Mouse (Mus musculus) intestine, embryonic 15.5 days (tissue): ENCODE data around the gene Fmnl2. TPM values are rescaled to one million over a fixed set of nuclear protein-coding genes. Genes with fewer than 3 reads are reported as not detected.

Experiments
- ATAC-seq: fragments of 200-750 bp; cut with Nextera tagmentation; 2 replicates; pipeline ENCODE4 v1.8.0; 2017; ENCODE audit warnings: moderate TSS enrichment, moderate library complexity
- H3K27ac ChIP-seq: fragments of 300-500 bp; sonication (generic); 2 replicates; pipeline ENCODE4 v1.5.1; 2015; ENCODE audit warnings: mild to moderate bottlenecking, inconsistent platforms
- H3K27me3 ChIP-seq: fragments of 300-500 bp; sonication (generic); replicated peaks from 2 replicates; pipeline ENCODE4 v1.6.1; 2015; ENCODE audit warnings: inconsistent platforms
- H3K36me3 ChIP-seq: fragments of 300-500 bp; sonication (generic); 2 replicates; pipeline ENCODE4 v1.6.1; 2015; ENCODE audit warnings: inconsistent platforms
- H3K4me1 ChIP-seq: fragments of 300-500 bp; sonication (generic); replicated peaks from 2 replicates; pipeline ENCODE4 v1.6.1; 2015; ENCODE audit warnings: inconsistent platforms
- H3K4me2 ChIP-seq: fragments of 300-500 bp; sonication (generic); replicated peaks from 2 replicates; pipeline ENCODE4 v1.6.1; 2015; ENCODE audit warnings: mild to moderate bottlenecking, inconsistent platforms
- H3K4me3 ChIP-seq: fragments of 300-500 bp; sonication (generic); replicated peaks from 2 replicates; pipeline ENCODE4 v1.5.1; 2015; ENCODE audit warnings: inconsistent platforms
- H3K9ac ChIP-seq: fragments of 300-500 bp; sonication (generic); 2 replicates; pipeline ENCODE4 v1.6.1; 2015; ENCODE audit warnings: inconsistent platforms
- H3K9me3 ChIP-seq: fragments of 300-500 bp; sonication (generic); 2 replicates; pipeline ENCODE4 v1.6.1; 2016; ENCODE audit warnings: inconsistent platforms
- WGBS: fragments of 180-500 bp; shearing (Covaris S2); methylation state at CpG from one replicate; pipeline ENCODE4 v1.1.7; 2015; 5-methylcytosine and 5-hydroxymethylcytosine counted together
- polyA plus RNA-seq: library from polyadenylated mRNA; unstranded; fragments of >200 nt; fragmentation: Nextera tagmentation; extraction: Ambion mirVana; gene quantifications from 2 replicates; pipeline ENCODE4 v1.2.1, GENCODE M21; 2015

The Fmnl2 gene
- polyA plus RNA-seq, 1 experiment from 2014 or later = 3.6 TPM

DNA sequence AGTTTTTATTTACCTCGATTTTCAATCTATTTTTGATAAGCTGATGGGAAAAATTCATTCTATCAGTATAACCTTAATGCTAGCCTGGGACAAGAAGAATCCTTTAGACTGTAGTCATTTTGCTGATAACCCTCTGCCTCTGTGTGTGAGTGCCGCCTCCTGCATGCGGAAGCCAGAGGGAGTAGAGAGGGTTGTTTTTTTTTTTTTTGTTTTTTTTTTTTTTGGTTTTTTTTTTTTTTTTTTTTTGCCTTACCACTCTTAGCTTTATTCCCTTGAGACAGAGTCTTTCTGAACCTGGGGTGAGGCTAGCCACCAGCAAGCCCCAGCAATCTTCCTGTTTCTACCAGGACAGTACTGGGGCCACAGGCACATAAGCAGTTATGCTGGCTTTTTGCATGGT lies 124.8 kb downstream of the Fmnl2 start:
- H3K27me3 ChIP-seq = no peaks in the 10 kb centered on the region
- no peak overlapping the region for H3K4me3 ChIP-seq
- no peak for ATAC-seq
- no peak overlapping the region for H3K27ac ChIP-seq
- 87% methylated on average over 3 of the region's 3 CpGs for WGBS
- no peak overlapping the region for H3K9ac ChIP-seq
- peaks cover 14% of the 10 kb centered on the region for H3K4me1 ChIP-seq
- no peaks in the 10 kb centered on the region for H3K36me3 ChIP-seq
- no peak overlapping the region for H3K4me2 ChIP-seq
- H3K9me3 ChIP-seq = no peaks in the 10 kb centered on the region

DNA sequence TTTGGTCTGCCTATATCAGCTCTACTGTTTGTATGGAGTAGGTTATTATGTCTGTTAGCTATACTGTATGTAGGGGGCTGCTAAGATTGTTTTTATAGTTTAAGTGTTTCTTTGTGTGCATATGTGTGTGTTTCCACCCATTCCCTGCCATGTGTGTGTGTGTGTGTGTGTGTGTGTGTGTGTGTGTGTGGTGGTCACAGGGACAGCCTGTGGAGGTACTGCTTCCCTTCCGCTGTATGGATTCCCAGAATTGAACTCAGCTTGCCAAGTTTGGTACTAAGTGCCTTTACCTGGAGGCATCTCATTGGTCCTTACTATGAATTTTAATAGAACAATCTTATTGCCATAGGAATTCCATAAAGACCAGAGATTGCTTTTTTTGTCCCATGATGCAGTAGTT lies 126.9 kb downstream of the Fmnl2 start:
- H3K27me3 ChIP-seq = no peaks in the 10 kb centered on the region
- H3K36me3 ChIP-seq = no peaks in the 10 kb centered on the region
- 89% methylated on average over 1 of the region's 1 CpGs for WGBS
- H3K4me3 ChIP-seq = no peak overlapping the region
- no peak overlapping the region for H3K9ac ChIP-seq
- no peak for ATAC-seq
- no peak overlapping the region for H3K27ac ChIP-seq
- peaks cover 10% of the 10 kb centered on the region for H3K4me1 ChIP-seq
- H3K4me2 ChIP-seq = no peak overlapping the region
- no peaks in the 10 kb centered on the region for H3K9me3 ChIP-seq

DNA sequence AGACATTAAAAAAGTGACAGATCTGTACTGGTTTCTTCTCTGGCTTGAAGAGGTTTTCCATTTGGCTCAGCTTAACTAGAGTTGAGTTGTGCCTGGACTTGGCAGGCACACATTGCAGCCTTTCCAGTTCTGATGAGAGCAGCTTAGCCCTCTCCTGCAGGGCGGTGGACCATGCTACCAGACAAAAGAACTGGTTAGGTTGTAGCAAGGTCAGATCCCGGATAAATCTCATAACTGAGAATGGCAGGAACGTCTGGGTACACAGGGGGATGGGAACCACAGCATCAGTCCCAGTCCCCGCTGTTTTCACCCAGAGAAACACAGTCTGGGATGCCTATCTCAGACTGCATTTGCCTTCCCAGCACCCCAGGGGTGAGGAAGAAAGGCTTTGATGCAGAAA lies 127.5 kb downstream of the Fmnl2 start:
- no peak for ATAC-seq
- Histone ChIP-seq H3K4me2 (no peak overlapping the region), H3K36me3 (no peaks in the 10 kb centered on the region), H3K9ac (no peak overlapping the region), H3K9me3 (no peaks in the 10 kb centered on the region), H3K4me3 (no peak overlapping the region), H3K27ac (no peak overlapping the region), H3K27me3 (no peaks in the 10 kb centered on the region), H3K4me1 (0 out of 2 replicates have a peak, but pooled peaks cover 6% of the 10 kb centered on the region)
- WGBS = 53% methylated on average over 4 of the region's 4 CpGs

DNA sequence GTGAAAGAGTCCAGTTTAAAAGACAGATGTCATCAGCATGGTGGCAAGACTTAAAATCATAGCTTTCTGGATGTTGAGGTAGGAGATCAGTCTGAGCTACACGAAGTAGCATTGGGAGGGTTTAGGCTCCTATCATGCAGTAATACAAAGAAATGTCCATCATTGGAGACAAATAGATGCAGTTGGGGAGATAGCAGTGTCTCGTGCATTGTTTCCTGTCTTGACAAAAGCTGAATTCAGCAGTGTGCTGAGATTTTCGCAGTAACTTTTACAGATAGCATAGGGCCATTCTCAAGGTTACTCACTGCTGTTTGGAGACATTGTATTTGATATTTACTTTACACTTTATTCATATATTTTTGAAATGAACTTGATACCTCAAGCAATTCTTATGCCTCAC lies 128.7 kb downstream of the Fmnl2 start:
- Histone ChIP-seq H3K4me3 (no peak overlapping the region), H3K4me1 (peaks cover 7% of the 10 kb centered on the region; the same call in 1 of the 2 replicates), H3K9me3 (no peaks in the 10 kb centered on the region), H3K27me3 (no peaks in the 10 kb centered on the region), H3K9ac (no peak overlapping the region), H3K36me3 (no peaks in the 10 kb centered on the region), H3K27ac (no peak overlapping the region), H3K4me2 (no peak overlapping the region)
- ATAC-seq = no peak
- 77% methylated on average over 3 of the region's 3 CpGs for WGBS

DNA sequence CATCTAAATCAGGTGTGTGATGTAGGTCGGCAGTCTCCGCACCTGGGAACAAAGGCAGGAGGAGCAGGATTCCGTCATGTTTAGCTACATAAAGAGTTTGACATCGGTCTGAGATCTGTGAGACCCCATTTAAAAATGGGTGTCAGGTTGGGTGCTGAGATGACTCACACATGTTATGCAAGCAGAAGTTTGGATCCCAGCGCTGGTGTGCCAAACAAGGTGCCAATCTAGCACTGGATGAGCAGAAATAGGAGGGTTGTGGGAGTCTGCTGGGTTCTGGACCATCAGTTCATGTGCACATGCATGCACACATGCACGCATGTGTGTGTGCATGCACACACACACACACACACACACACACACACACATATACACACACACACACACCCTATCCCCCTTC lies 129.4 kb downstream of the Fmnl2 start:
- no peak overlapping the region for H3K27ac ChIP-seq
- no peaks in the 10 kb centered on the region for H3K9me3 ChIP-seq
- H3K4me3 ChIP-seq = no peak overlapping the region
- H3K9ac ChIP-seq = no peak overlapping the region
- H3K36me3 ChIP-seq = no peaks in the 10 kb centered on the region
- peaks cover 12% of the 10 kb centered on the region; the same call in 1 of the 2 replicates for H3K4me1 ChIP-seq
- WGBS = 89% methylated on average over 6 of the region's 6 CpGs
- no peak for ATAC-seq
- no peaks in the 10 kb centered on the region for H3K27me3 ChIP-seq
- H3K4me2 ChIP-seq = no peak overlapping the region

DNA sequence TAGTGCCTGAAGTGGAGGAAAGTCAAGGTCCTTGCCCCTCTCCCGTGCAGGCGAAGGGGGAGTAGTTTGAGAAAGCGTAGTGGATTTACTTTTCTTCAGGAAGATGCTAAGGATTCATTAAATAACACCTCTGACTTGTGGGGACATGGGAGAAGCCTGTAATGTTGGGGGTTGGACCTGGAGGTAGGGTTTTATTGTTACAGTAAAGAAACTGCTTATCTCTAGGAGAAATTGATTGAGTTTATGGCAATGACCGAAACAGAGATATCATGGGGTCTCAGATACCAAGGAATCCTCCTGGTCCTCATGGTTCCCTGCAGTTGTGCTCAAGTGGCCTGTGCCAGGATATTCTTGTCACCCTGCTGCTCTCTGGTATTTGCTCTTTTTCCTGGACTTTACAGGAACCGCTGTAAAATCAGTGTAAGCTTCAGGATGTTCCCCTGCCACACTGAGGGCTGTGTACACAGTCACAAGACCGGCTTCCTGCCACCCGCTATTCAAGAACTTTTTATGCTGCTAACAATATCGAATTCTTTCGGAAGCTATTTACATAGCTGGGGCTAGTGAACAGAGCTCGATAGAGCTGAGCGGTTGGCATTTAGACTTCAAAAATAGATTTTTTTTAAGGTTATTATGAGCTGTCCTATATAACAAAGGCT lies 130.1 kb downstream of the Fmnl2 start:
- no peaks in the 10 kb centered on the region for H3K36me3 ChIP-seq
- ATAC-seq = peak; percentile 72
- no peaks in the 10 kb centered on the region for H3K27me3 ChIP-seq
- H3K4me3 ChIP-seq = no peak overlapping the region
- no peak overlapping the region for H3K27ac ChIP-seq
- H3K4me1 ChIP-seq = peaks cover 12% of the 10 kb centered on the region; the same call in 1 of the 2 replicates
- H3K9me3 ChIP-seq = no peaks in the 10 kb centered on the region
- 0 out of 2 replicates have a peak overlapping the region, but pooled peaks have one; percentile 1 for H3K4me2 ChIP-seq
- H3K9ac ChIP-seq = no peak overlapping the region
- WGBS = 44% methylated on average over 11 of the region's 11 CpGs

DNA sequence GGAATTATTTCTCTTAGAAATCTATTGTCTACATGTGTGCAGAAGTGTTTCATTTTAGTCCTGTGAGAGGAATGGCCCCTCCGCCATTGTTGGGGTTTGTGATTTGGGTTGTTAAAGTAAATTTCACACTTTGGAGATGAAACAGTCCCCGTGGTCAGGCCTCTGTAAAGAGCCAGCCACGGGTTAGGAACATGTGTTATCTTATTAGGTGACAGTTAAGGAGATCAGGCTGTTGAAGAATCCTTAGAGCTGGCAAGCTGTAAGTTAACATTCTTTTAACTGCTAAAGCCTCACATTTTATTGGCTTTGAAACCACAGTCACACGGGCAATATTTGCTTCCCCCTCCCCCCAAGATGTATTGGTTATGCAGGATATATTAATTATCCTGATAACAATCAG lies 131.7 kb downstream of the Fmnl2 start:
- H3K27ac ChIP-seq = no peak overlapping the region
- no peak overlapping the region for H3K4me2 ChIP-seq
- no peaks in the 10 kb centered on the region for H3K27me3 ChIP-seq
- H3K4me3 ChIP-seq = no peak overlapping the region
- H3K9me3 ChIP-seq = no peaks in the 10 kb centered on the region
- 50% methylated on average over 4 of the region's 4 CpGs for WGBS
- H3K9ac ChIP-seq = no peak overlapping the region
- no peak for ATAC-seq
- no peaks in the 10 kb centered on the region for H3K36me3 ChIP-seq
- H3K4me1 ChIP-seq = peaks cover 12% of the 10 kb centered on the region; the same call in 1 of the 2 replicates

DNA sequence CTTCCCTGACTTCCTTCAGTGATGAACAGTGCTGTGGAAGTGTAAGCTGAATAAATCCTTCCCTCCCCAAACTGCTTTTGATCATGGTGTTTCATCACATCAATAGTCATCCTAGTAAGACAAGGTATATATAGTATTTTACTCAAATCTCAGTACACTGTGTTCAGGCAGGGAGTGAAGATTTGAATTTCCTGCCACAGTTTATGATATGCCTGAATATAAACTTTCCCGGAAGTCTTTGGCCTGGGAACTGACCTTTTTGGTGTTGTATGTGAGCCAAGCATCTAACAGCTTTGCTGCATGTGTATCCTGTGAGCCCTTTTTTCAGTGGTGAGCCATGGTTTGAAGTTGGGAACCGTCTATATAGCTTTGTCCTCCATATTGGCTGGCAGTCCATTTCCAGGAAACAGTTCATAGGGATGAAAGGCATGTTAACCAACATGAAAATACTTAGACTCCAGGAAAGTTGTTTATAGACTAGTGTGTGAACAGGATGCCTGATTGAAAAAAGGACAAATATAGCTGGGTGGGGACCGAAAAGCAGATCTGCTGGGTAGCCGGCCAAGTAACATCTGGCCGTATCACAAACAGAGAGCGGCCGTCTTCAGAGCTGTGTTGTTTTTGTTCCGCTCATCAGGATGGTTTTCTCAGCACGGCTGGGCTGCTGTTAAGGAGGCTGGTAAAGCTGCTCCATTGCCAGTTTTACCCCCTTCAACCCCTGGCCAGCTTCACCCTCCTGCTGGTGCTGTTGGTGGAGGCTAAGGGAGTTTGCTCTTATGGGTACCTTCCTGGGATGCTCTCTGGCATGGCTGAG lies 133.4 kb downstream of the Fmnl2 start:
- Histone ChIP-seq H3K9me3 (no peaks in the 10 kb centered on the region), H3K9ac (no peak overlapping the region), H3K27me3 (no peaks in the 10 kb centered on the region), H3K4me3 (no peak overlapping the region), H3K27ac (peak overlapping the region; percentile 51; the same call in 1 of the 2 replicates), H3K4me1 (peaks cover 6% of the 10 kb centered on the region; the same call in 1 of the 2 replicates), H3K36me3 (no peaks in the 10 kb centered on the region), H3K4me2 (peak overlapping the region; percentile 30; the same call in 1 of the 2 replicates)
- ATAC-seq = 0 out of 2 replicates have a peak, but pooled peaks have one; percentile 18
- WGBS = 60% methylated on average over 9 of the region's 9 CpGs

DNA sequence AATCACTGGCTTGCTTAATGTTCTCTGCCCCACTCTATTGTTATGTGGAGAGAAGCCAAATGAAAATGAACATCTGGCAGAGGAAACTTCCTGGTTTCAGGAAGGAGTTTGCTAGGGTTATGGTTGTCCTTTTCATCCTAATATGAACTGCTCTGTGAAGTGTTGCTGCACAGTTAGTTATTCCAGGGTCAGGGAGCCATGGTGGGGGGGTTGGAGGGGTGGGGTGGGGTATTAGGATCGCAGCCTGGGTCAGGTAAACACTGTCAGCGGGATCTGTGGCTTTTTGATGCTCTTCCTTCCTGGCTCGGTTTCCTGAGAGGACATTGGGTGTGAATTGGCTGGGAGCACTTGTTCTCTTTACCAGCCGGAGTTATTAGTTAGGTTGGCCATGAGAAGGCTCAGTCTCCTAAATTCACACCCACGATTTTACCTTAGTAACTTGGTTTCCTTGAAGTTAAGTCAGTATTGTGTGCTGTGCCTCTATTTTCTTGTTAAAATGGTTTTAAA lies 134.1 kb downstream of the Fmnl2 start:
- Histone ChIP-seq H3K27ac (peak overlapping the region; percentile 51; the same call in 1 of the 2 replicates), H3K4me3 (no peak overlapping the region), H3K4me1 (peaks cover 6% of the 10 kb centered on the region; the same call in 1 of the 2 replicates), H3K4me2 (peak overlapping the region; percentile 30; the same call in 1 of the 2 replicates), H3K9me3 (no peaks in the 10 kb centered on the region), H3K9ac (no peak overlapping the region), H3K36me3 (no peaks in the 10 kb centered on the region), H3K27me3 (no peaks in the 10 kb centered on the region)
- ATAC-seq = no peak
- WGBS = 50% methylated on average over 5 of the region's 5 CpGs

DNA sequence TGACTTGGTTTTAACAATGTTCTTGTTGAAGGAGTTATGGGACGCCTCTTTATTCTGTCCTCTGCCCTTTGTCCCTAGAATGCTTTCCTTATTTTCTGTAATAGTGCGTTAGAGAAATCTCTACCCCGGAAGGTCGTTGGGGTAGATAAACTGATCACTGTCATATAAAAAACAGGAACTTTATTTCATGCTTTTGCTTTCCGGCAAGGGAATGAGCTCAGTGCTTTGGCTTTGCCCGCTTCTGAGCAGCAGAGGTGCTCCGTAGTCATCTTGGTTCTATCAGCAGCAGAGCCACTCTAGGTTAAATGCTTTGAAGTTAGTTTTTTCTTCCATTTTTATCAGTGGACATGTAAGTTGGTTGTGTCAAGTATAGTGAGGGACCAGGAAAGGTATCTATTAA lies 135.6 kb downstream of the Fmnl2 start:
- no peak overlapping the region for H3K4me3 ChIP-seq
- H3K27ac ChIP-seq = no peak overlapping the region
- no peak overlapping the region for H3K9ac ChIP-seq
- WGBS = 85% methylated on average over 7 of the region's 7 CpGs
- ATAC-seq = no peak
- no peaks in the 10 kb centered on the region for H3K36me3 ChIP-seq
- no peaks in the 10 kb centered on the region for H3K27me3 ChIP-seq
- H3K4me2 ChIP-seq = no peak overlapping the region
- H3K9me3 ChIP-seq = no peaks in the 10 kb centered on the region
- peaks cover 6% of the 10 kb centered on the region; the same call in 1 of the 2 replicates for H3K4me1 ChIP-seq

DNA sequence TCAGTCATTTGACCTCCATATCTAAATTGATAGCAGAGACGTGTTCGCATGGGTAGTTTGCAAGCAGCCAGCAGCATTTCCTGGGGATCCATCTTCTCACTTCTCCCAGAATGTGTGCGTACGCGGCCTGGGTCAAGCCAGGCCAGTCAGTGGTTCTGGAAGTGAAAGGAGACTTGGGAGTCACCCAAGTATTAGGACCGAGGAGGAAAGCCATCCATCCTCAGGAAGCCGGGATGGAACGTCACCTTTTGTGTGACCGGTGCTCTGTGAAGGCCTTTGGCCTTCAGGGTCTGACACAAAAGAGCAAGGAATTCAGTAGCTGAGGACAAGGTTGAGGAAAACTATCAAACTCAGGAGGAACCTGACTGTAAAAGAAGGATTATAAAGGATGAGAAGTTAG lies 136.9 kb downstream of the Fmnl2 start:
- ATAC-seq = no peak
- Histone ChIP-seq H3K9me3 (no peaks in the 10 kb centered on the region), H3K4me3 (no peak overlapping the region), H3K4me1 (peaks cover 6% of the 10 kb centered on the region; the same call in 1 of the 2 replicates), H3K9ac (no peak overlapping the region), H3K4me2 (no peak overlapping the region), H3K27ac (no peak overlapping the region), H3K27me3 (no peaks in the 10 kb centered on the region), H3K36me3 (no peaks in the 10 kb centered on the region)
- WGBS = 89% methylated on average over 9 of the region's 9 CpGs

DNA sequence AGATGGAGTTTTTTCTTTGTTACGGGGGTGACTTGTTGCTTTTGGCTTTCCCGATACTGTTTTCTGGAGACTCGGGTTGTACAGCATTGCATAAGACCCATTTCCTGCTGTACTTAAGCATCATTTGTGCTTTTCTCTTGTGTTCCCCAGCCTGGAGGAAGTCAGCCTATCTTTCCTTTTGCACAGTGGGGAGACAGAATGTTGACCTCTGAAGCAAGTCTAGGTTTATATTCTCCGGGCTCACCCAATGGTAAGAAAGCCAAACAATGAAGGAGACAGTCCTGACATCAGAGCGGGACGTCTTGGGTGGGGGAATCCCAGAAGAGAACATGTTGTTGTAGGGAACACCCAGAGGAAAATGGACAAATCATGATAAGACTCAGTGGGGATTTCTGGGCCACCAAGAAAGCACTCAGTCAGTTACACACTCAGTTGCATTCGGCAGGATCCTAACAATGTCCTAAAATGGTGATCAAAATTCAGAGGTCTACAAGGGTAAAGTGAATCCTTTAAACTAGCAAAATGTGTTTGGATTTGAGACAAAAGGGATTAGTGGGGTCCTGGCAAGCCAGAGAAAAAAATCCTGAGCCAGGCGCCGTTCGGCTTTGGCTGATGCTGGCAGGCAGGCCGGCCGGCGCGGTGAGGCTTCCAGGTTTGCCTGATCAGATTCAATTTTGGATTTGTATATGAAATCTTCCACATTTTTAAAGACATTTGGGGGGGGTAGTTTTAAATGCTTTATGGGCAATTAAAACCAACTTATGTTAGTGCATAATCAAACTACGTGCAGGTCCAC lies 140.5 kb downstream of the Fmnl2 start:
- H3K4me2 ChIP-seq = no peak overlapping the region
- H3K4me1 ChIP-seq = no peaks in the 10 kb centered on the region
- H3K9ac ChIP-seq = no peak overlapping the region
- WGBS = 78% methylated on average over 15 of the region's 15 CpGs
- no peak overlapping the region for H3K27ac ChIP-seq
- H3K36me3 ChIP-seq = no peaks in the 10 kb centered on the region
- H3K4me3 ChIP-seq = no peak overlapping the region
- ATAC-seq = no peak
- H3K9me3 ChIP-seq = no peaks in the 10 kb centered on the region
- H3K27me3 ChIP-seq = no peaks in the 10 kb centered on the region
